Mouse (Mus musculus) intestine, postnatal 0 days (tissue): ENCODE results near the gene Pold2. TPM values are rescaled to one million over a fixed set of nuclear protein-coding genes. Genes with fewer than 3 reads are reported as not detected.

Experiments
- ATAC-seq: fragments of 200-750 bp; cut with Nextera tagmentation; 2 replicates; pipeline ENCODE4 v1.8.0; 2017; ENCODE audit warnings: mild to moderate bottlenecking, moderate TSS enrichment, moderate library complexity
- H3K27ac ChIP-seq: fragments of 300-500 bp; sonication (generic); 2 replicates; pipeline ENCODE4 v1.5.1; 2014; ENCODE audit warnings: mild to moderate bottlenecking, low read depth, low read length, moderate library complexity
- H3K27me3 ChIP-seq: fragments of 300-500 bp; sonication (generic); replicated peaks from 2 replicates; pipeline ENCODE4 v1.6.1; 2014; ENCODE audit warnings: low read length, mixed read lengths; ENCODE audit not compliant: control insufficient read depth, insufficient read depth
- H3K36me3 ChIP-seq: fragments of 300-500 bp; sonication (generic); 2 replicates; pipeline ENCODE4 v1.6.1; 2014; ENCODE audit warnings: mild to moderate bottlenecking, moderate library complexity; ENCODE audit not compliant: control insufficient read depth, insufficient read depth
- H3K4me1 ChIP-seq: fragments of 300-500 bp; sonication (generic); replicated peaks from 2 replicates; pipeline ENCODE4 v1.6.1; 2014; ENCODE audit warnings: antibody characterized with exemption, low read length, mixed read lengths; ENCODE audit not compliant: control insufficient read depth, insufficient read depth
- H3K4me2 ChIP-seq: fragments of 300-500 bp; sonication (generic); replicated peaks from 2 replicates; pipeline ENCODE4 v1.6.1; 2014; ENCODE audit warnings: low read depth, mild to moderate bottlenecking, moderate library complexity
- H3K4me3 ChIP-seq: fragments of 300-500 bp; sonication (generic); 2 replicates; pipeline ENCODE4 v1.5.1; 2014; ENCODE audit warnings: low read depth, low read length
- H3K9ac ChIP-seq: fragments of 300-500 bp; sonication (generic); 2 replicates; pipeline ENCODE4 v1.6.1; 2014; ENCODE audit warnings: mild to moderate bottlenecking, low read depth, low read length
- H3K9me3 ChIP-seq: fragments of 300-500 bp; sonication (generic); 2 replicates; pipeline ENCODE4 v1.6.1; 2016; ENCODE audit warnings: mixed run types; ENCODE audit not compliant: control insufficient read depth
- CTCF ChIP-seq: sonication (generic); IDR thresholded peaks from 2 replicates; pipeline ENCODE4 v1.5.1; 2016; ENCODE audit warnings: low read depth, mild to moderate bottlenecking, control low read depth, antibody characterized with exemption, moderate library complexity
- WGBS: fragments of 180-500 bp; shearing (Covaris S2); extraction: QIAGEN DNeasy Blood & Tissue Kit; methylation state at CpG from one replicate; pipeline ENCODE4 v1.1.7; 2014; 5-methylcytosine and 5-hydroxymethylcytosine counted together
- polyA plus RNA-seq: library from polyadenylated mRNA; unstranded; fragments of >200 nt; fragmentation: Nextera tagmentation; extraction: Ambion mirVana; gene quantifications from 2 replicates; pipeline ENCODE4 v1.2.1, GENCODE M21; 2015

Gene Pold2
- polyA plus RNA-seq, 1 experiment from 2014 or later = 32.7 TPM

- Histone ChIP-seq H3K4me1 (no peaks in the 10 kb centered on the region), H3K4me3 (no peak overlapping the region), H3K27me3 (no peaks in the 10 kb centered on the region), H3K9ac (no peak overlapping the region), H3K36me3 (no peaks in the 10 kb centered on the region), H3K9me3 (no peaks in the 10 kb centered on the region), H3K27ac (no peak overlapping the region), H3K4me2 (no peak overlapping the region)
- no peak for ATAC-seq
- 59% methylated on average over 4 of the region's 4 CpGs for WGBS
- TF ChIP-seq CTCF = no peak
Measured at GRCm38 (mm10) chr11:5851021-5851736, 26.9 kb downstream of the Pold2 start.

DNA sequence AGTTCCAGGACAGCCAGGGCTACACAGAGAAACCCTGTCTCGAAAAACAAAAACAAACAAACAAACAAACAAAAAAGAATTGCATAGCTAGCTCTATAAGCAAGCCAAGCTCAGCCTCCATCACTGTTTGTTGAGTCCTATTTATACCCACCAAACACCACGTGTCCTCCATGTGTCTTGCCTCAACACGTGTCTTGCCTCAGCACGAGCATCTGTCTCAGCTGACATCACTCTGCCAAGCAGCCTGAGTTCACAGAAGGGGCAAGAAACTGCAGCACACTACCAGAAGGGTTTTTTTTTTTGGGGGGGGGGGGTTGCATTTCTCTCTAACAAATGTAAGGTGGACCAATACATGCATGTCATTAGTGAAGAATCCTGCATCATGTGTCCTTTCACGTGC lies 27.6 kb downstream of the Pold2 start:
- no peak for ATAC-seq
- no peaks in the 10 kb centered on the region for H3K36me3 ChIP-seq
- no peak overlapping the region for H3K27ac ChIP-seq
- no peak overlapping the region for H3K4me3 ChIP-seq
- no peak overlapping the region for H3K9ac ChIP-seq
- no peak for TF ChIP-seq CTCF
- no peaks in the 10 kb centered on the region for H3K27me3 ChIP-seq
- WGBS = 71% methylated on average over 5 of the region's 5 CpGs
- H3K9me3 ChIP-seq = no peaks in the 10 kb centered on the region
- no peak overlapping the region for H3K4me2 ChIP-seq
- H3K4me1 ChIP-seq = no peaks in the 10 kb centered on the region

DNA sequence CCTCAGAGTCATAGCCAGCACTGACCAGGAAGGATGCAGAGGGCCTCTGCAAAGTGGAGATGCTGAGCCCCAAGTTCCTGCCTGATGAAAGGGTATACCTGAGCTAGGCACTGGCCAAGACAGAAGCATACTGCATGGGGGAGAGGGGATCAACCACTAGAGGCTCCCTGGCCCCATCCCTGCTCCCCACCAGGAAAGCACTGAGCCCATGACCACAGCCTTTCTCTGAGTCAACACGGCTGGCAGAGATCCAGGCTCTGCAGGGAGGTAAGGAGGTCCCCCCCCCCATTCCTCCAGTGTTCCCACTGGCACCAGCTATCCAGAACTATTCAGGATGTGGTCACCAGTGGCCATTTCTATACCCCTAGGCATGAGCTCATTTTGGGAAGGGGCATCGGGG lies 28.8 kb downstream of the Pold2 start:
- no peak for TF ChIP-seq CTCF
- H3K4me1 ChIP-seq = no peaks in the 10 kb centered on the region
- no peak overlapping the region for H3K4me3 ChIP-seq
- no peaks in the 10 kb centered on the region for H3K9me3 ChIP-seq
- H3K27ac ChIP-seq = no peak overlapping the region
- no peak for ATAC-seq
- H3K27me3 ChIP-seq = no peaks in the 10 kb centered on the region
- H3K9ac ChIP-seq = no peak overlapping the region
- H3K4me2 ChIP-seq = no peak overlapping the region
- WGBS = 72% methylated on average over 2 of the region's 2 CpGs
- no peaks in the 10 kb centered on the region for H3K36me3 ChIP-seq

- no peak for ATAC-seq
- Histone ChIP-seq H3K9me3 (no peaks in the 10 kb centered on the region), H3K27ac (no peak overlapping the region), H3K36me3 (no peaks in the 10 kb centered on the region), H3K4me3 (no peak overlapping the region), H3K9ac (no peak overlapping the region), H3K4me2 (no peak overlapping the region), H3K27me3 (no peaks in the 10 kb centered on the region), H3K4me1 (no peaks in the 10 kb centered on the region)
- 67% methylated on average over 6 of the region's 6 CpGs for WGBS
- TF ChIP-seq CTCF = no peak
Measured at GRCm38 (mm10) chr11:5848741-5849140, 29.4 kb downstream of the Pold2 start.

DNA sequence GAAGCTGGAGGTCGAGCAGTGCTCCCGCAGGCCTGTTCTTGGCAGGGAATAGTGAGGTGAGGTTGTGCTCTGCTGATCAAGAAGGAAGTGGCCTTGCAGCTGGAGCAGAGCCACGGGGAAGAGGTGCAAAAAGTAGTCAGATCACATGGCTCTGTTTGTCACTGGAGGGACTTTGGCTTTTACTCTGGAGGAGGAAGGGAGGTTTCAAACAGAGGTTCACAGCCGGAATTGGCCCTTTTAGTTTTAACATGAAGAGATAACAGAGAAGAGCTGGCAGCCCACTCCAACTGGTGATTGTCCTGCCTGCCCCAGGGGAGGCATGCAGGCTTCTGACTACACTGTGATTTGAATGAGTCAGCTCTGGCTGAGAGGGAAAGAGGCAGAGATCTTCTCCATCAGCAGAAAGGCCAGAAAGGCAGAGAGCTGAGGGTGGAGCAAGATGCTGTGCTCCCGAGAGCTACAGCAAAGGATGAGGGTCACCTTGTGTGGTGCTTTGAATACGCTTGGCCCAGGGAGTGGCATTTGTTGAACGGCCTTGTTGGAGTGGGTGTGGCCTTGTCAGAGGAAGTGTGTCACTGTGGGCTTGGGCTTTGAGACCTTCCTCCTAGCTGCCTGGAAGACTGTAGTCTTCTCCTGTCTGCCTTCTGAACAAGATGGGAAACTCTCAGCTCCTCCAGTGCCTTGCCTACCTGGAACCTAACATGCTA lies 31.3 kb downstream of the Pold2 start:
- Histone ChIP-seq H3K27ac (no peak overlapping the region), H3K9me3 (no peaks in the 10 kb centered on the region), H3K36me3 (no peaks in the 10 kb centered on the region), H3K27me3 (no peaks in the 10 kb centered on the region), H3K4me1 (no peaks in the 10 kb centered on the region), H3K4me3 (no peak overlapping the region), H3K4me2 (no peak overlapping the region), H3K9ac (no peak overlapping the region)
- WGBS = 44% methylated on average over 7 of the region's 7 CpGs
- ATAC-seq = peak; percentile 77
- TF ChIP-seq CTCF = no peak

DNA sequence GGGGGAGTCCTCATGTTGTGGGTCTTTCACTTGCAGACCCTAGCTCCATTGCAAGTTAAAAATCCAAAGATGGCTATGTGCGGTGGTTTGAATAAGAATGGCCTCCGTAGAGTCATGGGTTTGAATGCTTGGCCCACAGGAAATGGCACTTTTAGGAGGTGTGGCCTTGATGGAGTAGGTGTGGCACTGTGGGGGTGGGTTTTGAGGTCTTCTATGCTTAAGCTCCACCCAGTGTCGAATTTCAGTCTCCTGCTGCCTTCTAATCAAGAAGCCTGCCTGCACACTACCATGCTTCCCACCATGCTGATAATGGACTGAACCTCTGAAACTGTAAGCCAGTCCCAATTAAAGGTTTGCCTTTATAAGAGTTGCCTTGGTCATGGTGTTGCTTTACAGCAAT lies 35.0 kb downstream of the Pold2 start:
- no peaks in the 10 kb centered on the region for H3K9me3 ChIP-seq
- 87% methylated on average over 3 of the region's 3 CpGs for WGBS
- no peak for TF ChIP-seq CTCF
- H3K27me3 ChIP-seq = no peaks in the 10 kb centered on the region
- no peak overlapping the region for H3K4me3 ChIP-seq
- H3K27ac ChIP-seq = no peak overlapping the region
- no peak for ATAC-seq
- no peaks in the 10 kb centered on the region for H3K4me1 ChIP-seq
- no peaks in the 10 kb centered on the region for H3K36me3 ChIP-seq
- H3K4me2 ChIP-seq = no peak overlapping the region
- H3K9ac ChIP-seq = no peak overlapping the region
